Mouse (Mus musculus): ENCODE measurements around the gene Lhx4.

DNA sequence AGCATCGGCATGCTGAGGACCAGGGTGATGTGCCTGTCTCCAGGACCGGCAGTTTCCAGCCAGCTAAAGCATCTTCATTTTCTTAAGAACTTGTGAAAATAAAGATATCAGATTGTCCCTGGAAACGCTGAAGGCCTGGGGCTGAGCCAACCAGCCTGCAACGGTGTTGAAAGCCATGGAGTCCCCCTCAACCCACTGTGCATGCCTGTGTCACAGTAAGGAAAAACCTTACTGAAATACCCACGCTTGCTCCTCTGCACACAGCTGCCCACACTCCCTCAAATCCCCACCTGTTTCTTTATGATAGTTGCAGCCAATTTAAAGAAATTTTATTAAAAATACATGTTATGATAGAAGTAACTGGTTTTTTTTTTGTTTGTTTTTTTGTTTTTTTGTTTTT lies 95.2 kb downstream of the Lhx4 start:
- TF ChIP-seq REST (IDR thresholded peaks at IDR 0.05; ENCODE audit: insufficient read depth, insufficient read length) (no peak), POLR2A (IDR thresholded peaks at IDR 0.05; ENCODE audit: insufficient read length, low read depth) (no peak), USF1 (IDR thresholded peaks at IDR 0.05; ENCODE audit: low read depth) (no peak), MAX (IDR thresholded peaks at IDR 0.05; ENCODE audit: low read depth) (no peak), MYOD1 (IDR thresholded peaks at IDR 0.05; ENCODE audit: control insufficient read depth in 1 of 3, insufficient read length in 2 of 3, low read depth in 2 of 3) (no peak), TCF12 (IDR thresholded peaks at IDR 0.05; ENCODE audit: insufficient read depth, poor library complexity, severe bottlenecking) (no peak), E2F4 (IDR thresholded peaks at IDR 0.05; ENCODE audit: insufficient read depth) (no peak), POLR2AphosphoS2 (IDR thresholded peaks at IDR 0.05; ENCODE audit: insufficient read length, low read depth) (no peak), CEBPB (IDR thresholded peaks at IDR 0.05; ENCODE audit: insufficient read depth, poor library complexity, severe bottlenecking) (no peak)
